Mouse (Mus musculus): ENCODE data around the gene Itgad. TPM values are rescaled to one million over a fixed set of nuclear protein-coding genes. Genes with fewer than 3 reads are reported as not detected.

The Itgad gene
- total and polyA plus RNA-seq, 2 experiments from 2014 or later: not detected

DNA sequence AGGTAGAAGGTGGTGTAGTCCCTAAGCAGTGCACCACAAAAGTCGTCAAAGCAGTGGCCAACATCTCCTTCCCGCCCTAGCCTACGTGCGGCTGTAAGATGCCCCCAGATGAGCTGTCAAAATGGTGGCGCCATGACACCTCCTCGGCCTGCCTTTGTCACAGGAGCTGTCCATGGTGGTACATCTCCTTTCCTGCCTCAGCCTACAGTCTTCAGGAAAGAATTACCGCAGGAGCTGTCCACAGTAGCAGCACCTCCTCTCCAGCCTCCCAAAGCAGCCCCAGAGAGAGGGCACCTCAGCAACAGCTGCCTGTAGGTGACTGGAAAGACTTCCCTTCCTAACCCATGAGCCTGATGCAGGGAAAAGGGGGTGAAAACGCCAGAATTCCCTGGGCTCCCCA is 77.6 kb downstream of the Itgad start:
- H3K4me2 ChIP-seq (ENCODE audit: low read depth, low read length): no peak overlapping the region
- no peak overlapping the region for H3K27ac ChIP-seq
- no peaks in the 10 kb centered on the region for H3K4me1 ChIP-seq (ENCODE audit: insufficient read depth, low read length)
- no peaks in the 10 kb centered on the region for H3K9me3 ChIP-seq (ENCODE audit: low read length)
- ATAC-seq: no peak
- no peak overlapping the region for H3K9ac ChIP-seq (replicated peaks; ENCODE audit: low read length)
- WGBS: 51% methylated on average over 8 of the region's 8 CpGs
- H3K36me3 ChIP-seq (ENCODE audit: insufficient read depth, low read length): no peaks in the 10 kb centered on the region
- H3K27me3 ChIP-seq (ENCODE audit: insufficient read depth, low read length): no peaks in the 10 kb centered on the region
- H3K4me3 ChIP-seq (ENCODE audit: low read length): no peak overlapping the region
- TF ChIP-seq CTCF (IDR thresholded peaks at IDR 0.05; ENCODE audit: low read depth): no peak
- no peak for DNase-seq (ENCODE audit: low spot score)

DNA sequence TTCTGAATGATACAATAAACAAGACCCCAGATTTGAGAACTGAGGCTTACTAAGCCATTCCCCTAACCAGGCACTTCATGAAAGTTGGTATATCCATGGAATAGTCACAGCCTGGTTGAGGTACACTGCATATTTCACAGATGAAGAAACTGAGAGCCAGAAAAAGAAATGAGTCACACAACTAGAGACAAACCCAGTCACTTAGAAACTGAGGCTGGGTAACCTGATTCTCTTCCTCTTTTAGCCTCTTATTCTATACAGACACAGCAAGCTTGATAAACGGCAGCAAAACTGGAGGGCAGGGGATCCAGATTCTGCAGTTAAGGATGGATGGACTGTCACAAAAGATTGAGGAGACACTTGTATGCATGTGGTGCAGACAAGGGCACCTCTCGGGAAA is 80.6 kb downstream of the Itgad start:
- no peak for TF ChIP-seq CTCF (IDR thresholded peaks at IDR 0.05; ENCODE audit: low read depth)
- no peaks in the 10 kb centered on the region for H3K4me1 ChIP-seq (ENCODE audit: insufficient read depth, low read length)
- ATAC-seq: no peak
- no peak overlapping the region for H3K9ac ChIP-seq (replicated peaks; ENCODE audit: low read length)
- no peak overlapping the region for H3K4me2 ChIP-seq (ENCODE audit: low read depth, low read length)
- no peaks in the 10 kb centered on the region for H3K36me3 ChIP-seq (ENCODE audit: insufficient read depth, low read length)
- WGBS: 83% methylated on average over 2 of the region's 2 CpGs
- no peak overlapping the region for H3K4me3 ChIP-seq (ENCODE audit: low read length)
- H3K27me3 ChIP-seq (ENCODE audit: insufficient read depth, low read length): no peaks in the 10 kb centered on the region
- no peaks in the 10 kb centered on the region for H3K9me3 ChIP-seq (ENCODE audit: low read length)
- no peak overlapping the region for H3K27ac ChIP-seq
- no peak for DNase-seq (ENCODE audit: low spot score)

DNA sequence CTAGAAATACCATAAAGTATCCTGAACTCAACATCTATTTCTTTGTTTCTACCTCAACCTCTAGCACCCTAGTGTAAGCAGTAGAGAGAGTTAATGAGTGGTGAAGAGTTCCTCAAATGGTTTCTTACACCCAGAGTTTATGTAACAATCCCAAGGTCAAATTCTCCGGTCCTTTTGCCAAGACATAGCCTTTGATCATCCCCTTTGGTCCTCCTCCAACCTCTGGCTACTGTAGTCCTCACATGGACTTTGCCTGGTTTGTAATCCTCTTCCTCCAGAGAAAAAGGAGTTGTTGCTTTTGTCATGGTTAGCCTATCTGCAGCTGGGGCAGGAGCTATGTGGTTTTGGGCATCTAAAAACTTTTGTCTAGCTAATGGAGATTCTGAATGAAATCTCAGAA is 81.3 kb downstream of the Itgad start:
- no peak for ATAC-seq
- no peak overlapping the region for H3K4me3 ChIP-seq (ENCODE audit: low read length)

DNA sequence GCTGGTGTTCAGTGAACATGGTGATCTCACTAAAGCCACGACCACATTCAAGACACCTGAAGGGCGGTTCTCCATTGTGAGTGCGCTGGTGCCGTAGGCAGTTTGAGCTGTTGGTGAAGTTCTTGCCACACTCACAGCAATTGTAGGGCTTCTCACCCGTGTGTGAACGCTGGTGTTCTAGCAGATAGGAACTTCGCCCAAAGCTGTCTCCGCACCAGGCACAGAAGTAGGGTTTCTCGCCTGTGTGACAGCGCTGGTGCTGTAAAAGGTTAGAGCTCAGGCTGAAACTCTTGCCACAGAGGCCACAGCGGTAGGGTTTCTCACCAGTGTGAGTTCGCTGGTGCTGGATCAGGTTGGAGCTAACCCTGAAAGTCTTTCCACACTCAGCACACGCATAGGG is 82.2 kb downstream of the Itgad start:
- H3K9ac ChIP-seq (replicated peaks; ENCODE audit: low read length): no peak overlapping the region
- no peaks in the 10 kb centered on the region for H3K9me3 ChIP-seq (ENCODE audit: low read length)
- no peak for TF ChIP-seq CTCF (IDR thresholded peaks at IDR 0.05; ENCODE audit: low read depth)

More for the DNA sequence above, 81.3 kb downstream of the Itgad start:
- H3K9ac ChIP-seq (replicated peaks; ENCODE audit: low read length): no peak overlapping the region
- no peak for DNase-seq (ENCODE audit: low spot score)
- no peaks in the 10 kb centered on the region for H3K27me3 ChIP-seq (ENCODE audit: insufficient read depth, low read length)
- H3K9me3 ChIP-seq (ENCODE audit: low read length): no peaks in the 10 kb centered on the region
- no peak overlapping the region for H3K27ac ChIP-seq
- TF ChIP-seq CTCF (IDR thresholded peaks at IDR 0.05; ENCODE audit: low read depth): no peak
- H3K36me3 ChIP-seq (ENCODE audit: insufficient read depth, low read length): peaks cover 4% of the 10 kb centered on the region; the same call in 1 of the 2 replicates
- 81% methylated on average over 1 of the region's 1 CpGs for WGBS
- no peaks in the 10 kb centered on the region for H3K4me1 ChIP-seq (ENCODE audit: insufficient read depth, low read length)
- no peak overlapping the region for H3K4me2 ChIP-seq (ENCODE audit: low read depth, low read length)

DNA sequence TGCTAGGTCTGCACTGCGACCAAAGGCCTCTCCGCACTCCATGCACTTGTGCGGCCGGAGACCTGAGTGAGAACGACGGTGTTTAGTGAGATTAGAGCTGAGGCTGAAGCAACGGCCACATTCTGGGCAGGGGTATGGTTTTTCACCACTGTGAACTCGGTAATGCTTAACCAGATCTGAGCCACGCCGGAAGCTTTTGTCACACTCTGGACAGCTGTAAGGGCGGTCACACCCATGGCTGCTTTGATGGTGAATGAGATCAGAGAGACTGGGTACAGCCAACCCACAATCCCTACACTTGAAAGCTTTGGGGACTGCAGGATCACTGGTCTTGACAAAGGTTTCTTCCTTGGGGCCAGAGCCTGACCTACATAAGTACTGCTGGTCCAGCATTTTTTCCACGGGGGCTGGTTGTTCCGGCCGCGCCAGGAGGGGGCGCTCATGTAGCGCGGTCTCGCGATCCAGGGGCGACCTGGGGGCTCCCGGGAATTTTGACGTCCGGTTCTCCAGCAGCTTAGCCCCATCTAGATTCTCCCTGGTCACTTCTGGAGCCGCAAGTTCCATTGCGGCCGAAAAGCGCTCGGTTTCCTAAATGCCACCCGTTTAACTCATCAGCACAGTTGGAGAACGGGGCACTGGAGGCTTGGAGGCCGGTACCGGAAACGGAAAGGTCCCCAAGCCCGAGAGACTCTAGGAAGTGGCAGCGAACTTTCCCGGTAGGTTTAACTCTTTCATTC is 82.8 kb downstream of the Itgad start, which contains the start of gene Armc5:
Armc5 (plus strand) TSS at position 487 of the 737 bp plus-strand sequence.
- WGBS: 27% methylated on average over 37 of the region's 37 CpGs
- no peaks in the 10 kb centered on the region for H3K27me3 ChIP-seq (ENCODE audit: insufficient read depth, low read length)
- no peaks in the 10 kb centered on the region for H3K4me1 ChIP-seq (ENCODE audit: insufficient read depth, low read length)
- peak within 1 kb of the TSS; percentile 97 for H3K27ac ChIP-seq
- H3K36me3 ChIP-seq (ENCODE audit: insufficient read depth, low read length): peaks cover 15% of the 10 kb centered on the region
- DNase-seq (ENCODE audit: low spot score) (peak; percentile 85), ATAC-seq (peak; percentile 19)
- H3K4me2 ChIP-seq (ENCODE audit: low read depth, low read length): peak within 1 kb of the TSS; percentile 93
- peak within 1 kb of the TSS; percentile 54 for H3K4me3 ChIP-seq (ENCODE audit: low read length)
- TF ChIP-seq CTCF (IDR thresholded peaks at IDR 0.05; ENCODE audit: low read depth): peak; percentile 78
- no peaks in the 10 kb centered on the region for H3K9me3 ChIP-seq (ENCODE audit: low read length)
- peak within 1 kb of the TSS; percentile 61 for H3K9ac ChIP-seq (replicated peaks; ENCODE audit: low read length)

More for the DNA sequence above, 82.2 kb downstream of the Itgad start:
- no peak for ATAC-seq
- H3K27ac ChIP-seq: peak overlapping the region; percentile 97; the same call in 1 of the 2 replicates
- peak overlapping the region; percentile 93; the same call in 1 of the 2 replicates for H3K4me2 ChIP-seq (ENCODE audit: low read depth, low read length)
- H3K4me1 ChIP-seq (ENCODE audit: insufficient read depth, low read length): no peaks in the 10 kb centered on the region
- no peak for DNase-seq (ENCODE audit: low spot score)
- WGBS: 95% methylated on average over 13 of the region's 13 CpGs
- H3K36me3 ChIP-seq (ENCODE audit: insufficient read depth, low read length): peaks cover 10% of the 10 kb centered on the region; the same call in 1 of the 2 replicates
- no peak overlapping the region for H3K4me3 ChIP-seq (ENCODE audit: low read length)
- H3K27me3 ChIP-seq (ENCODE audit: insufficient read depth, low read length): no peaks in the 10 kb centered on the region

DNA sequence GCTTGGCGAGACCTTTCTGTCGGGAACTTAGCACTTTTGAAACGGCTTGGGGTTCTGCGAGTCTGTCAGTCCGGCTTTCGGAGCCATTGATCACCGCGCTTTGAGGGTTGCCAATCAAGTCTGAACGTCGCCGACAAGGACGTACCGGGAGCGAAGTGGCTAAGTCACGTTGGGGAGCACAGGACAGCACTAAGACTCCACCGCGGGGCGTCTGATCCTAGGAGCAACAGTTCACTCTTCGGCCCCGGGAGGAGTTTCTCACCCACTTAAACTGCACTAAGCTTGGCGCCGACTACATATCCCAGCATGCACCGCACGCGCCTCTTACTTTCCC is 83.4 kb downstream of the Itgad start:
- Histone ChIP-seq H3K27me3 (ENCODE audit: insufficient read depth, low read length) (no peaks in the 10 kb centered on the region), H3K9ac (replicated peaks; ENCODE audit: low read length) (peak overlapping the region; percentile 61), H3K4me2 (ENCODE audit: low read depth, low read length) (peak overlapping the region; percentile 93), H3K36me3 (ENCODE audit: insufficient read depth, low read length) (peaks cover 21% of the 10 kb centered on the region), H3K27ac (peak overlapping the region; percentile 97), H3K9me3 (ENCODE audit: low read length) (no peaks in the 10 kb centered on the region), H3K4me1 (ENCODE audit: insufficient read depth, low read length) (no peaks in the 10 kb centered on the region), H3K4me3 (ENCODE audit: low read length) (peak overlapping the region; percentile 54)
- ATAC-seq (no peak), DNase-seq (ENCODE audit: low spot score) (no peak)
- WGBS: under 1% methylated on average over 25 of the region's 25 CpGs
- TF ChIP-seq CTCF (IDR thresholded peaks at IDR 0.05; ENCODE audit: low read depth): no peak; the same call in 1 of the 2 replicates

Measured in hindbrain, postnatal 0 days (tissue).